Mouse (Mus musculus): ENCODE measurements around the gene Irx2.

Gene Irx2

DNA sequence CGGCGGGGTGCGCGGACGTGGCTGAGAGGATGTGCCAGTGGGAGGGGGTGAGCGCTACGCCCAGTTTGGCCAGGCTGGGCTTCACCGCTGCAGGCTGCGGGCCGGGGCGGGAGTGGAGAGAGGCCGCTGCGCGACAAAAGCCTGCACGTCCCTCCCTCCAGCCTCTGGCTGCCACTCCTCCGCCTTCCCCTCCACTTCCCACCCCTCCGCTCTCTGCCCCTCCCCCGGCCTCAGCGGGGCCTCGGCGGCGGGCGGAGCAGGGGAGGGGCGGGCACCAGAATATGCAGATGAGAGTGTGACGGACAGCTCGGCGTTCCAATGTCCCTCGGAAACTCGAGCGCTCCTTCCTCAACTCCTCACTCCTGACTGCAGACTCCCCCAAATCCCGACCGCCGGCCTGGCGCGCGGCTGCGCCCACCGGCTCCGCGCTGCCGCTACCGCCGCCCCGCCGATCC lies at the start of gene Irx2:
Gene Irx2, plus strand, starts transcription at position 359 of the 455 bp plus-strand sequence.
- in situ Hi-C loops (cut with MboI; ENCODE audit: low sequenced_read_pairs), result no loop called here

DNA sequence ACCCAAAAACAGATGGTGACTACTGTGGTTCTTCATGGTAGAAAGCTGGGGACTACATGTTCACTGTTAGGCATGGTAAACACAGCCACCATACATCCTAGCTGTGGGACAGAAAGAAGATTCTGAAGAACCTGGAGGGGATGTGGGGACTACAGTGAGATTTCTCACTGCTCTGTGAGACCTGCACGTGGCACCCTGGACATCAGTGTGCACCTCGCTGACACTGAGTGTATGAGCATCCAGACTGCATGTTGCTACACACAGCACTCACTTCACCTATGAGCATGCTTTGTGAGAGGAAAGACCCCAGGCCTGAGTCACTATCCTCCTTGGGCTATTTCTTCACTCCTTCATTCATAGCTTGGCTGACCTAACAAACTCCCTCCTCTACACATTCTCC lies 47.3 kb upstream of the Irx2 start:
- in situ Hi-C loops (cut with MboI; ENCODE audit: low sequenced_read_pairs), result no loop called here

DNA sequence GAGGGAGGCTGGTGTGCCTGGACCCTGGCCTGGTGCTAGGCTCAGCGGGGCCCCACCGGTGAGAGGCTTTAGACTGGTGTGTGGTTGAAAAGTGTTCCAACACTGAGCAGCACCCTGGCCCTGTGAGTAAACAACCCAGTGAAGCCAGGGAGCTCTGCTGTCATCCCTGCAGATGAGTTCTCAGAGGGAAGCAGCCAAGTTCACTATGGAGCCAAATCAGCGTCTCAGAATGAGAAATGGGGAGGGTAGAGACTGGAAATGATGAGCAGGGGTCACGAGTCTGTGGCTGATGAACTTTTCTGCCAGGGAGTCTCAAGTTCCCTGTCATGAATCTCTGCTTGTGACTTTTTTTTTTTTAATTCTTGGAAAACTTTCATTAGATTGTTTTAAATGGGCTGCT lies 36.1 kb upstream of the Irx2 start:
- in situ Hi-C loops (cut with MboI; ENCODE audit: low sequenced_read_pairs), result no loop called here

DNA sequence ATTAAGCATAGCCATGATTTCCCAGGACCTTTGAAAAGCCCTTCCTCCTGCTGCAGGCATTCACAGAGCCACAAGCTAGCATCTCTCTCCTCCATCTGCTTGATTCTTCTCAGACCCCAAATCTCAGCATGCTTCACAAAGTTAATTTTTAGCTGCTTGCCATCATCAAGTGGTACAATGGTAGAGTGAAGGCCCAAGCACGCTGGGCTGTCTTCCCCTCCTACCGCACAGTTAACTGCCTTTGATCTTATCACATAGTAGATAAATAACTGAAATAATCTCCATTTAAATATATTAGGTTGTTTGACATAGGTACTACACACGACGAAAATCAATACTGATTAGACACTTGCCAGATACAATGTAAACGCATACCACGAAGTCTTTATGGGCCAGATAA lies 35.3 kb upstream of the Irx2 start:
- in situ Hi-C loops (cut with MboI; ENCODE audit: low sequenced_read_pairs), result no loop called here

DNA sequence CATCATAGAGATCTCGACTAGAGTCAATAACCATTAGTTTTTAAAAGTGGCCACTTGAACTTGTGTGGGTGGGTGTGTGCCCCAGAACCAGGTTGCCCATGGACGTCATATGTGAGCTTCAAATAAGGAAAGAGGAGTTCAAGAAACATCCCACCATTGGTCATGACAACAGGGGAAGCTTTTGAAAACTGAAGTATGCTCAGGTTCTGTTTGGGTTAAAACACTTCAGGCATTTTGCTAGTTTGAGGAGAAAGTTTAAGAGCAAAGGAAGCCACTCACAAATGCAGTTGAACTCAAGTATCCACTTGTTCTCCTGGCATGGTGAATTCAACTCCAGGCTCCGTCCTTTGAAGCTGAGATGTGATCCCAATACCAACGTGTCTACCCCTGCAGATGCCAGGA lies 34.9 kb upstream of the Irx2 start:
- in situ Hi-C loops (cut with MboI; ENCODE audit: low sequenced_read_pairs), result no loop called here

DNA sequence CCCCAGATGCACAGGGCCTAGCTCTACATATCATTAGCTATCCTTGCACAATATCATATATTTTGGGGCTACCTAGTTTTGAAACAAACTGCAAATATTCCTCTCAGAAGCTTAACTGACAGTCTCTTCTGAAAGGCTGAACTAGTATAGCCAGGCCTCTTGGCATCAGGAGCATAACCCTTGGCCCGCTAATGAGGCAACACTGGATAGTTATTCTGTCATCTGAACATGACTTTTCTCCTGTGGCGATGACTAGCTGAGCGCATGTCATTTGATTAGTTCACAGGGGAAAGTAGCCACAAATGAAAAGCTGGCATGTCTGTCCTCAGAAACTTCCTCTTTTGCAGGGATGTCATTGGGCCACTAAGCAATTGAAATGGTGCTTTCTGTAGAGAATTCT lies 29.4 kb upstream of the Irx2 start:
- in situ Hi-C loops (cut with MboI; ENCODE audit: low sequenced_read_pairs), result no loop called here

DNA sequence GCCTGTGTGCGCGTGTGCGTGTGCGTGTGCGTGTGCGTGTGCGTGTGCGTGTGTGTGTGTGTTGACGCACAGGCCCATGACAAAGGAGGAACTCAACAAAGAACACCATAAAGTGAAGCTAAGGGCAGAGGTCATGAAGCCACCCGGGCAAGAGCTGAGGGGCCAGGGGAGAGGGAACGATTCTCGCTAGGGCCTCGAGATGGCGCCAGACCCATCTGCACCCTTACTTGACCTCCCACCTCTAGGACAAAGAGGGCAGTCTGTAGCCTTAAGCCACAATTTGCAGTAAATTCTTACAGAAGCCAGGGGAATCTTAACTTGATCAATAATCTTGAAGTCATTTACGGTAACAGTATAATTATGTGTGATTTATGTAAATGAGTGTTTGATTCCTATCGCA lies 19.9 kb upstream of the Irx2 start:
- in situ Hi-C loops (cut with MboI; ENCODE audit: low sequenced_read_pairs), result no loop called here

DNA sequence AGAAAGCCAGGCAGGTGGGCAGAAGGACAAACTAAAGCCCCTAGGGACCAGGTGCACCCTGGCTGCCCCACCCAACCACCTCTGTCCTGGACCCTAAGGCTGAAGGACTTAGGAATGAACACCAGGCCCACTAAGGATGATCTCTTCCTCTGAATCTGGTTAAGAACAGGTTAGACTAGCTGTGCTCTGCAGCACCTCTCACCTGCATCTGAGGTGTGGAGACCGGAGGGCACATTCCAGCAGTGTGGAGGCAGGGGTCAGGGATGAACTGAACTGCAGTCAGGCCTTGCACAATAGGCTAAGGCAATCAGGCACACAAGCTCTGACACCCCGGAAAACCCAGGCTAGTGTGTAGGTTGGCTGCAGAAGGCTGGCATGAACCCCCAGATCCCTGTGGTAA lies 18.3 kb upstream of the Irx2 start:
- in situ Hi-C loops (cut with MboI; ENCODE audit: low sequenced_read_pairs), result no loop called here

DNA sequence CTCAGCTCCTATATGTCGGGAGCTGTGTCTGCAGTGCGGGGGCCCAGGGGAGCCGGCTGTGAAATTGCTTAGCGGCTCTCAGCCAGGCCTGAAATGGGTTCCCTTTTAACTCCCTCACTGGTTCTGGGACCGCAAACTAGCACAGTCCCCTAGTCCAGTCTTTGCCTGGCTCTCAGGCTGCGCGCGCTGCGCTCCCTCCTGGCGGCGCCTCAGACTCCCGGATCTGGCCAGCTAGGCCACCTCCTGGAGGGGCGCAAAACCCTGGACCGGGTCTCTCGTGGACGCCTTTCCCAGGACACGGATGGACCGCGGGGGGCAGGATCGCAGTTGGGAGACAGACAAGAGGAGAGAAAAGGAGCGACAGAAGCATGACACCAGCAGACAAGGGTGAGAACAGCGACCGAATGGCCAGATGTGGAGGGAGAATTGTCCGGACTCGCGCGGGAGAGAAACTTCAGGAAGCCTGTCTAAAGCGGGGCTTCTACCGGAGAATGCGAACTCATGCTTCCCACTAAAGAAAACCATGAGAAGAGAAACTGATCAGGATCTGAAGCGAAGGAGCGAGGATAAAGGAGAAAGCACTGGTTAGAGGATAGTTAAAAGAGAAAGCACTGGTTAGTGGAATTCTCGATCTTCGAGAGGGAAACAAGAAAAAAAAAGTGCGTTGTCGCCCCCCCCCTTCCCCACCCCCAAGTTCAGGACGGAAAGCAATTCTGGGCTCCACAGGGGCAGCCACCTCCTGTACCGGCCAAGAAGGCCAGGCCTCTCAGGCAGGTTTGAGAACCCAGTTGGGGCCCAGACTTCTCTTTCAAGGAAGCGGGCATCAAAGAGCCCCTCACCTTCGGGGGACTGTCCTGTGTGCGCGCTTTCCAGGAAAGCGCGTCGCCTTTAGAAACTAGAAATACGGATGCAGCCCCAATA lies 4.4 kb upstream of the Irx2 start:
- in situ Hi-C loops (cut with MboI; ENCODE audit: low sequenced_read_pairs), result no loop called here

DNA sequence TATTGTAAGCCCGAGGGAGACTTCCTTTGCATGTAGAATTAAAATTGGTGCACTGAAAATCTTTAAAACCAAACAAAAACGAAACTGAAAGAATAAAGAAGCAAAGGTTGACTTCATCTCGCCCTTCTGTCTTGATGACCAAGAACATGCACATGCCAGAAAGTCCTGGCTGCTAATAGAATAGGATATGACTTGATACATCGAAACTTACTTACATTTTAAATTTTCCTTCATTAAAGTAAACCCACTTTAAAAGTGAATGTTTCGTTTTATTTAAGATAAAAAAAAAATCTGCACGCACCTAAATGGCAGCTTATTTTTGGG lies 3.8 kb upstream of the Irx2 start:
- in situ Hi-C loops (cut with MboI; ENCODE audit: low sequenced_read_pairs), result no loop called here

DNA sequence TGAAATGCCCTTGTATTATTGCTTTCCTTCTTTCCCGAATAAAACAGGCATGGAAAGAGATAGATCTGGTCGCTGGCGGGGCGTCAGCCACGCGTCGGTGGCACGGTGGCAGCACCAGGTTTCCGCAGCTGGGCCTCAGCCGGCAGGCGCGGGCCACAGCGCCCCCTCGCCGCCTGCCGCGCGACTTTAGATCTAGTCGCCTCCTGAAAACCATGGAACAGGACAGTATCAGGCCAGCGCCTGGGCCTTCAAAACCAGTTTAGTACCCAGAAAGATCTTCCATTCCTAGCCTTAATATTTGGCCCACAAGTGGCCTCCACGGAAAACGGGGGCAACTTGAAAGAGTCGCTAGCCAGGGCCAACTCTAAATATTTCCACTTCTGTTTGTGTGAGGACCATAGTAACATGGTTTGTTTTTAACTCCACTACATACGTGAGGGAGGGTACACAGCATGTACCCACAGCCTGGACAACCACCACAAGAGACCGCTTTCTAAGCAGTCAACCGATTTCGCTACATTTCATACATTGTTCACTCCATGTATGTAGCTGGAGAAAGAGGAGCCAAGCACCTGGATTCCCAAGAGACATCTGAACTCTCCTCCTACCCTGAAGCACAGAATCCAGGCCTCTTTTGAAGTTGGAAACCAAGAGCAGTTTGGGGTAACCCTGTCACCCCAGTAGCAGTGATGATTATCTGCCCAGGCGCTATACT lies 3.2 kb upstream of the Irx2 start:
- in situ Hi-C loops (cut with MboI; ENCODE audit: low sequenced_read_pairs), result no loop called here

DNA sequence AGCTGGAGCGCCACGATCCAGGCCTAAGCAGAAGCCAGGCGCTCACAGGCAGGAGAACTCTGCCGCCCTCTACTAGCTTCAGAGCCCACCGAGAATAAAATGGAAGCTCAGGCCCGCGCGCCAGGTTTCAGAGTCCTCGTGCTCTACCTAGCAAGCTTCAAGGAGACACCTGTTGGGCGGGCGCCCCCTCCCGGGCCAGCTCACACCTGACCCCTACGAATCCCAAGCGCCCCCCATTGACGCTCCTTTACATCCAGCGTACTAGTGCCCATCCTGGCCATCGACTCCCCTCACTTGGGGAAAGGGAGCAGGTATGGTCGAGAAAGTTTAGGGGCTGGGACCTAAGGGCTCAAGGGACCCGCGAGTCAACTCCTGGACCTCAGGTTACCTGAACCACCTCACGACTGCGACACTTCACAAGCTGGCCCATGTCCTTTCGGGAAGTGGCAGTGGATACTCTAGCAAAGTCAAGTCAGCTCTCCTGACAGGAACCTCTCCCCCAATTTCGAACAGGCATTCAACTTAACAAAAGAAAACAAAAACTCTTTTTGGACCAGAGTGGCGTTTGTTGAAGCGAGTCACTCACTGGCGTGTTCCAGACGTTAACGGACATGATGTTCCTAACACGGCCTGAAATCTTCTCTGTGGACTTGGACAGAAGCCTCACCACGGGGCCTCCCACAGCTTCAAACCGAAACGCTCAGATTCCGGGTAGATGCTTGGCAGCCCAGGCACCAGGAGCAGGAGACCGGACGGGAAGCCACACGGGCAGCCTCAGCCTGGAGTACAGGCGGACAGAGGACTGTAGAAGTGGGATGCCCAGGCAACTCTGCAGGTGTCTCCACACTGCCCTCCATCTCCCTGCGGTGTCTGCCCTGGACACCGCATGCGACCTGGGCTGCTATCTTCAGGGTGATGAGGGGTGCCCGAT lies 964 bp upstream of the Irx2 start:
- in situ Hi-C loops (cut with MboI; ENCODE audit: low sequenced_read_pairs), result no loop called here

DNA sequence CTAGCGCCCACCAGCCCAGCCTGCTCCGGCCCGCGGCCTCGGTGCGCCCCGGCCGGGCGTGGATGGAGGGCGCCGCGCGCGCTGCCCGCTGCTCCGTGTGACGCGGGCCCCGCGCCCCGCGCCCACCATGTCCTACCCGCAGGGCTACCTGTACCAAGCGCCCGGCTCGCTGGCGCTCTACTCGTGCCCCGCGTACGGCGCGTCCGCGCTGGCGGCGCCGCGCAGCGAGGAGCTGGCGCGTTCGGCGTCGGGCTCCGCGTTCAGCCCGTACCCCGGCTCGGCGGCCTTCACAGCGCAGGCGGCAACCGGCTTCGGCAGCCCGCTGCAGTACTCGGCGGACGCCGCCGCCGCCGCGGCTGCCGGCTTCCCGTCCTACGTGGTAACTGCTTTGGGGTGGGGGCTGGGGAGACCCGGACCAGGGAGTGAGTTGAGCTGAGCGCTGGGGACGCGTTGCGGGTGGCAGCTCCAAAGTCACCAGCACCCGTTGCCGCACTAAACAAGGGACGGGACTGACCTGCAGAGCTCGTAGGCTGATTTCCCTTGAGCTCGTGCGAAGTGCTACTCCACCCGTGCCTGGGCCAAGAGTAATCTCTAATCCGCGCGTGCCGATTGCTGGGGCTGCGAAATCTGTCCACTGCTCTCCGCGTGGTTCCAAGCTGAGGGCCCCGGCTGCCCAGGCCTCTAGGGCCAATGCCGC lies 463 bp downstream of the Irx2 start:
- in situ Hi-C loops (cut with MboI; ENCODE audit: low sequenced_read_pairs), result no loop called here

DNA sequence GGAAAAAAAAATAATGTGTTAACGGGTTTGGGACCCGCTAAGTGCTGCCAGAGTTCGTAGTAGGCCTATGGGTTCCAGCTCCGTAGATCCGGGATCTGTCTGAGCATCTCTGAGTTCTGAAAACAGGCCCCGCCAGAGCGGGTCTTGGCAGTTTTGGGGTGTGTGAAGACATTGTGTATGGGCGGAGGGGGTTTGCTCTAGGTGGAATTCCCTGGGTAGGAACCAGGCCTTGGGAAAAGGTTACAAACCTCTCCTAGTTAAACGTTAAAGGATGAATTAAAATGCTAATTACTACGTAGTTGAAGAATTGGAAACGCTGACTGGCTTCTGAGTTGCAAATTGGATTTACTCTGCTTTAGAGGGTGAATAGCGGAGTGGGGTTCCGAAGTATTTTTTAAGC lies 1.2 kb downstream of the Irx2 start:
- in situ Hi-C loops (cut with MboI; ENCODE audit: low sequenced_read_pairs), result no loop called here

DNA sequence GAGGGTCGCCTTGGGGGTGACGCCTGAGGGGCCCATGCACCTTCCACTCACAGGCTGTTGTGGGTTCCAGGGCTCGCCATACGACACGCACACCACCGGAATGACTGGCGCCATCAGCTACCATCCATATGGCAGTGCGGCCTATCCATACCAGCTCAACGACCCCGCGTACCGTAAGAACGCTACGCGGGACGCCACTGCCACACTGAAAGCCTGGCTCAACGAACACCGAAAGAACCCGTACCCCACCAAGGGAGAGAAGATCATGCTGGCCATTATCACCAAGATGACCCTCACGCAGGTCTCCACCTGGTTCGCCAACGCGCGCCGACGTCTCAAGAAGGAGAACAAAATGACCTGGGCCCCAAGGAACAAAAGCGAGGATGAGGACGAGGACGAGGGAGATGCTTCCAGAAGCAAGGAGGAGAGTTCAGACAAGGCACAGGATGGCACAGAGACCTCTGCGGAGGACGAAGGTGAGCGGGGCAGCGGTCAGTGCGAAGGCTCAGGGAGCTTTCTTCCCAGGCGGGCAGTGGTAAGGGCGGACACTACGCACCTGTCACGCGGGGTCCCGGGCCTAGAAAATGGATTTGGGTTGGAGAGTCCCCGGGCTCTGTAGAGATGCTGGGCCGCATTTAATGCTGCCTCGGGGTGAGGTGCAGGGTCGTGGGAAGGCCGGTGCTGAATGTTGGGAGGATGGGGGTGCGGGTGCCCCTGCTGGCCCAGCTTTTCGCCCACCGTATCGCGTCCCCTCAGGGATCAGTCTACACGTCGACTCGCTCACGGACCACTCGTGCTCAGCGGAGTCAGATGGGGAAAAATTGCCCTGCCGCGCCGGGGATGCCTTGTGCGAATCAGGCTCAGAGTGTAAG lies 2.1 kb downstream of the Irx2 start:
- in situ Hi-C loops (cut with MboI; ENCODE audit: low sequenced_read_pairs), result no loop called here

DNA sequence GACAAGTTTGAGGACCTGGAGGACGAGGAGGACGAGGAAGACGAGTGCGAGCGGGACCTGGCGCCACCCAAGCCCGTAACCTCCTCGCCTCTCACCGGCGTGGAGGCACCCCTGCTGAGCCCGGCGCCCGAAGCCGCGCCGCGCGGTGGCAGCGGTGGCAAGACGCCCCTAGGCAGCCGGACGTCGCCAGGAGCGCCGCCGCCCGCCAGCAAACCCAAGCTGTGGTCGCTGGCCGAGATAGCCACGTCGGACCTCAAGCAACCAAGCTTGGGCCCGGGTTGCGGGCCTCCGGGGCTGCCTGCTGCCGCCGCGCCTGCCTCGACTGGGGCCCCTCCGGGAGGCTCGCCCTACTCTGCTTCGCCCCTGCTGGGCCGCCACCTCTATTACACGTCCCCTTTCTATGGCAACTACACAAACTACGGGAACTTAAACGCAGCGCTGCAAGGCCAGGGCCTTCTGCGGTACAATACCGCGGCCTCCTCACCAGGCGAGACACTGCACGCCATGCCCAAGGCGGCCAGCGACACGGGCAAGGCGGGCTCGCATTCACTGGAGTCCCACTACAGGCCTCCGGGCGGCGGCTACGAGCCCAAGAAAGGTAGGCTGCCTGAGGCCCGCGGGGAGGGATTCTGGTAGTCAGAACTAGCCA lies 2.9 kb downstream of the Irx2 start:
- in situ Hi-C loops (cut with MboI; ENCODE audit: low sequenced_read_pairs), result no loop called here

DNA sequence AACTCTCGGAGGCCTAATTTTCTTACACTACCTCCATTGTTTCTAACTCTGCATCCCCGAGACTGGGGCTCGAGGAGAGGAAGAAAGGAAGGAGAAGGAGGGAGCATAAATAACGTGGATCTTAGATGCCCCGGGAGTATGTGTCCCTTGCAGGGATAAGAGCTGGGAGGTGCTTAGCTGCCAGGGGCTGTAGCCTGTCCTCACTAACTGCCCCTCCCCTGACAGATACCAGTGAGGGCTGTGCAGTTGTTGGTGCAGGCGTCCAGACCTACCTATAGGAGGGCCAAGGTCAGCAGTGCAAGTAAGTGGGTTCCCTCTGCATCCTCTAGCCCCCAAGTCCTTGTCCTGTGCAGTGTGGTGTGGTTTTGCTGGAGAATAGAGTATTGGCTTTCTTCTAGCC lies 3.7 kb downstream of the Irx2 start:
- in situ Hi-C loops (cut with MboI; ENCODE audit: low sequenced_read_pairs), result no loop called here

DNA sequence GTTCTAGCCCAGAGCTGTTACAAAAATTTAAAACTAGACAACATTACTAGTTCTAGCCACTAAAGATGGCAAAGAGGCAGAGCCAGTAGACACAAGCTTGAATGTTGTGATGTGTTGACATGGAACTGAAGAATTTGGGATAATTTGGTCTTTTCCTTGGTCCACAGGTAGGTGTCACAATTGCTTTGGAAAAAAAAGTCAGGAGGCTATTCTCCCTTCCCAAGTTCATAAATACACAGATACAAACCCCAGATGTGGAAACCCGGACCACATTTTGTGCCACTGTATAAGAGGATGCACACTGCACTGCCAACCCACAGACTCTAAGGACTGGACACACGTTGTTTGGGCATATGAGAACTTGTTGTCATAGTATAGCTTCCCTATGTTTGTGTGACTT lies 4.5 kb downstream of the Irx2 start:
- in situ Hi-C loops (cut with MboI; ENCODE audit: low sequenced_read_pairs), result no loop called here

DNA sequence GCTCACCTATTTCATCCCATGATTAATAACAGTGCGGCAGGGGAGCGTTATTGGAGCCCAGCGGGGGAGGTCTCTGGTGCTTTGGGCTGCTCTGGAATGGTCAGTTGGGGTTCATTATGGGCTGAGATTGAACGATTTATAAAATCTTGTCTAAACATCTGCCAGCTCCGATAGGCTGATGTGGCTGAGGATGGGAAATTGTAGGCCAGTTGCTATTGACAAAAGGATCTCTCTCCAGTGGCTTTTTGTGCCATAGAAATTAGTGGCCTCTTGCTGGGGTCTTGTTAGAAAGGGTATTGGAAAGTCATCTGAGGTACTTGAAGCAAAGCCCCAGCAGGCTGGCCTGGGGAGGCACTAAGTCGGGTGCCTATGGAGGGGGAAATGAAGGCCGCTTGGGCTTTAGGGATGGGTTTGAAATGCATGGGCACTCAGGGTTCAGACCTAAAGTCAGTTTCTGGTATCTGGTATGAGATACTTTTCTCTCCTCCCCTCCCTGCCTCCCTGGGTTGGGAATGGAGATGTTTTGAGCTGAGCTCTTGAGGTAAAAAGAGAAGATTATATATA lies 6.2 kb downstream of the Irx2 start:
- in situ Hi-C loops (cut with MboI; ENCODE audit: low sequenced_read_pairs), result no loop called here
